Mouse (Mus musculus) ES-E14 (cell line): ENCODE results near the gene Slc35b2. TPM values are rescaled to one million over a fixed set of nuclear protein-coding genes. Genes with fewer than 3 reads are reported as not detected.

Source experiments
- DNase-seq: peaks from one replicate; pipeline ENCODE4 v3.0.0-alpha.2; 2013; ENCODE audit warnings: low read depth, low spot score
- H3K27ac ChIP-seq: 2 replicates; pipeline ENCODE4 v1.5.1; 2012; ENCODE audit warnings: low read depth, mild to moderate bottlenecking, low read length, moderate library complexity, mixed read lengths; ENCODE audit not compliant: poor library complexity, insufficient read depth, severe bottlenecking
- H3K36me3 ChIP-seq: 2 replicates; pipeline ENCODE4 v1.6.1; 2012; ENCODE audit warnings: mild to moderate bottlenecking, low read length, moderate library complexity, mixed read lengths; ENCODE audit not compliant: control insufficient read depth, poor library complexity, insufficient read depth, severe bottlenecking
- H3K4me1 ChIP-seq, 2 experiments: fragments of 150-350 bp in 1 of 2; sonication (generic) in 1 of 2; 2 replicates each; pipeline ENCODE4 v1.6.1; 2012; ENCODE audit warnings: low read length in 2 of 2, mild to moderate bottlenecking in 1 of 2, mixed read lengths in 1 of 2; ENCODE audit not compliant: control insufficient read depth in 2 of 2, insufficient read depth in 2 of 2, poor library complexity in 1 of 2
- H3K4me3 ChIP-seq, 2 experiments: fragments of 150-350 bp in 1 of 2; sonication (generic) in 1 of 2; 2 replicates each; pipeline ENCODE4 v1.5.1; 2012; ENCODE audit warnings: low read length in 2 of 2, low read depth in 1 of 2, mild to moderate bottlenecking in 1 of 2, mixed read lengths in 1 of 2; ENCODE audit not compliant: insufficient read depth in 1 of 2, poor library complexity in 1 of 2, severe bottlenecking in 1 of 2
- H3K9ac ChIP-seq: 2 replicates; pipeline ENCODE4 v1.6.1; 2012; ENCODE audit warnings: low read depth, mild to moderate bottlenecking, low read length, mixed read lengths; ENCODE audit not compliant: poor library complexity, insufficient read depth, severe bottlenecking
- H3K9me3 ChIP-seq: fragments of 150-350 bp; sonication (generic); 2 replicates; pipeline ENCODE4 v1.6.1; 2012; ENCODE audit warnings: low read depth, mild to moderate bottlenecking, low read length; ENCODE audit not compliant: control insufficient read depth, insufficient read depth
- CHD2 ChIP-seq: IDR thresholded peaks from 2 replicates; pipeline ENCODE4 v1.6.1; 2014; ENCODE audit warnings: mild to moderate bottlenecking, low read depth, low read length, inconsistent platforms
- HCFC1 ChIP-seq: IDR thresholded peaks from 2 replicates; pipeline ENCODE4 v1.6.1; 2012; ENCODE audit warnings: low read length, inconsistent platforms, borderline replicate concordance; ENCODE audit not compliant: insufficient read depth
- MAFK ChIP-seq: IDR thresholded peaks from 2 replicates; pipeline ENCODE4 v1.6.1; 2014; ENCODE audit warnings: mild to moderate bottlenecking, low read depth, low read length, inconsistent platforms; ENCODE audit not compliant: insufficient read depth
- ZC3H11A ChIP-seq: IDR thresholded peaks from 2 replicates; pipeline ENCODE4 v1.6.1; 2012; ENCODE audit warnings: low read depth, mild to moderate bottlenecking, inconsistent platforms, low read length, borderline replicate concordance
- ZNF384 ChIP-seq: IDR thresholded peaks from 2 replicates; pipeline ENCODE4 v1.6.1; 2012; ENCODE audit warnings: low read depth, low read length, inconsistent platforms
- in situ Hi-C, 2 experiments: fragments of 600-800 bp; cut with MboI; formaldehyde crosslinking; loops; one replicate each; pipeline ENCODE4 v1.15.1; 2025; ENCODE audit warnings: low sequenced_read_pairs in 2 of 2, inconsistent platforms in 1 of 2; ENCODE audit not compliant: unreplicated experiment in 2 of 2
- total RNA-seq: library from RNA; depleted of rRNA; stranded (reverse); fragments of 300-350 nt; gene quantifications from 2 replicates; pipeline ENCODE4 v1.2.3, GENCODE M21; 2012

Slc35b2 gene
- total RNA-seq, 1 experiment = 96.7 TPM

- TF ChIP-seq MAFK = no peak
- no peak for TF ChIP-seq CHD2
- TF ChIP-seq HCFC1 = no peak
- TF ChIP-seq ZC3H11A = no peak
- no peak for TF ChIP-seq ZNF384
- no peak overlapping the region for H3K4me3 ChIP-seq
- H3K27ac ChIP-seq = no peak overlapping the region
- H3K9ac ChIP-seq = no peak overlapping the region
- in situ Hi-C loops = loop anchor here in 1 of 2 experiments (5.0 kb wide), 1 partner anchor 37 kb away; no protein-coding TSS in a partner anchor
- no peak for DNase-seq
- H3K9me3 ChIP-seq = no peaks in the 10 kb centered on the region
- peaks cover 7 to 35% of the 10 kb centered on the region in 2 experiments for H3K4me1 ChIP-seq
- H3K36me3 ChIP-seq = peaks cover 68% of the 10 kb centered on the region
These were observed 26.2 kb downstream of the Slc35b2 start for GRCm38 (mm10) chr17:45589844-45590243.

- in situ Hi-C loops = no loop called here
- Histone ChIP-seq H3K36me3 (peaks cover 64% of the 10 kb centered on the region), H3K4me3 (no peak overlapping the region), H3K9ac (no peak overlapping the region), H3K27ac (no peak overlapping the region), H3K9me3 (no peaks in the 10 kb centered on the region), H3K4me1 (peaks cover 4 to 33% of the 10 kb centered on the region in 2 experiments)
- TF ChIP-seq ZNF384 (no peak), HCFC1 (no peak), MAFK (no peak), CHD2 (no peak), ZC3H11A (no peak)
- DNase-seq = no peak
These were observed 26.7 kb downstream of the Slc35b2 start for GRCm38 (mm10) chr17:45590410-45590809.

GRCm38 (mm10) chr17:45591701-45592605, 28.3 kb downstream of the Slc35b2 start:
- H3K4me1 ChIP-seq = peaks cover 5 to 31% of the 10 kb centered on the region in 2 experiments
- no peak overlapping the region for H3K27ac ChIP-seq
- no peak for DNase-seq
- H3K9ac ChIP-seq = peak overlapping the region; percentile 84; the same call in 1 of the 2 replicates
- H3K4me3 ChIP-seq = peak overlapping the region; percentile 28 to 36
- TF ChIP-seq CHD2 = no peak
- TF ChIP-seq MAFK = no peak
- TF ChIP-seq ZC3H11A = no peak
- peaks cover 49% of the 10 kb centered on the region for H3K36me3 ChIP-seq
- in situ Hi-C loops = no loop called here
- H3K9me3 ChIP-seq = no peaks in the 10 kb centered on the region

- H3K9ac ChIP-seq = peak overlapping the region; percentile 84; the same call in 1 of the 2 replicates
- no peaks in the 10 kb centered on the region for H3K9me3 ChIP-seq
- DNase-seq = no peak
- H3K27ac ChIP-seq = no peak overlapping the region
- TF ChIP-seq ZNF384 = no peak
- no peak for TF ChIP-seq CHD2
- TF ChIP-seq ZC3H11A = no peak
- no peak for TF ChIP-seq HCFC1
- TF ChIP-seq MAFK = no peak
- H3K36me3 ChIP-seq = peaks cover 43% of the 10 kb centered on the region
- peaks cover 5 to 31% of the 10 kb centered on the region in 2 experiments for H3K4me1 ChIP-seq
- H3K4me3 ChIP-seq = peak overlapping the region; percentile 85 to 87
- in situ Hi-C loops = no loop called here
These were observed 29.1 kb downstream of the Slc35b2 start for GRCm38 (mm10) chr17:45592606-45593431.
